Mouse (Mus musculus): ENCODE results near the gene Cnot3. TPM values are rescaled to one million over a fixed set of nuclear protein-coding genes. Genes with fewer than 3 reads are reported as not detected.
A peak's percentile ranks its signal among the peaks of the same experiment; 100 is the strongest.
"Not testable (repeated sequence)": the region's sequence is repeated elsewhere in the genome, so short reads cannot be mapped to it uniquely, and the experiment has no call there.

Gene Cnot3
- 37.4 and 38.9 TPM in 2 replicates for polyA plus RNA-seq (2015; fragmentation: Nextera tagmentation; extraction: Ambion mirVana)

GRCm38 (mm10) chr7:3644672-3645487 is at the start of gene Cnot3:
TSS of gene Cnot3 (plus strand) at chr7:3645268.
- under 1% methylated on average over 51 of the region's 58 CpGs for WGBS

GRCm38 (mm10) chr7:3597755-3598154 is 47.3 kb upstream of the Cnot3 start:
- H3K9me3 ChIP-seq (replicated peaks; ENCODE audit: control insufficient read depth, low read length, poor library complexity, severe bottlenecking); H3K4me1 ChIP-seq (ENCODE audit: control insufficient read depth, insufficient read depth, low read length); H3K4me3 ChIP-seq (ENCODE audit: low read depth, low read length); H3K9ac ChIP-seq (ENCODE audit: low read depth, low read length); H3K4me2 ChIP-seq (ENCODE audit: low read length); H3K27ac ChIP-seq (ENCODE audit: low read length); H3K36me3 ChIP-seq (ENCODE audit: control insufficient read depth, insufficient read depth, low read length); H3K27me3 ChIP-seq (ENCODE audit: control insufficient read depth, insufficient read depth, low read depth, low read length); ATAC-seq: not testable (repeated sequence)
- WGBS, result 68% methylated on average over 1 of the region's 1 CpGs

More at GRCm38 (mm10) chr7:3644672-3645487, at the start of gene Cnot3:
- ATAC-seq, result peak; percentile 98
- Histone ChIP-seq H3K4me3 (ENCODE audit: low read depth, low read length) (peak within 1 kb of the TSS; percentile 95), H3K27ac (ENCODE audit: low read length) (peak within 1 kb of the TSS; percentile 94), H3K27me3 (ENCODE audit: control insufficient read depth, insufficient read depth, low read depth, low read length) (no peaks in the 10 kb centered on the region), H3K9me3 (replicated peaks; ENCODE audit: control insufficient read depth, low read length, poor library complexity, severe bottlenecking) (no peaks in the 10 kb centered on the region), H3K4me2 (ENCODE audit: low read length) (peak within 1 kb of the TSS; percentile 76), H3K9ac (ENCODE audit: low read depth, low read length) (peak within 1 kb of the TSS; percentile 96), H3K4me1 (ENCODE audit: control insufficient read depth, insufficient read depth, low read length) (peaks cover 37% of the 10 kb centered on the region), H3K36me3 (ENCODE audit: control insufficient read depth, insufficient read depth, low read length) (peaks cover 7% of the 10 kb centered on the region)

- H3K27me3 ChIP-seq (ENCODE audit: control insufficient read depth, insufficient read depth, low read depth, low read length), result no peaks in the 10 kb centered on the region
- no peak overlapping the region for H3K9ac ChIP-seq (ENCODE audit: low read depth, low read length)
- no peaks in the 10 kb centered on the region for H3K9me3 ChIP-seq (replicated peaks; ENCODE audit: control insufficient read depth, low read length, poor library complexity, severe bottlenecking)
- H3K4me1 ChIP-seq (ENCODE audit: control insufficient read depth, insufficient read depth, low read length), result no peaks in the 10 kb centered on the region
- H3K27ac ChIP-seq (ENCODE audit: low read length), result no peak overlapping the region
- peak; percentile 76 for ATAC-seq
- WGBS, result 7% methylated on average over 4 of the region's 4 CpGs
- no peak overlapping the region for H3K4me2 ChIP-seq (ENCODE audit: low read length)
- no peak overlapping the region for H3K4me3 ChIP-seq (ENCODE audit: low read depth, low read length)
- no peaks in the 10 kb centered on the region for H3K36me3 ChIP-seq (ENCODE audit: control insufficient read depth, insufficient read depth, low read length)
These were observed 43.9 kb upstream of the Cnot3 start for GRCm38 (mm10) chr7:3601119-3601518.

GRCm38 (mm10) chr7:3606798-3607197 is 38.3 kb upstream of the Cnot3 start:
- no peaks in the 10 kb centered on the region for H3K4me1 ChIP-seq (ENCODE audit: control insufficient read depth, insufficient read depth, low read length)
- H3K4me2 ChIP-seq (ENCODE audit: low read length), result no peak overlapping the region
- H3K4me3 ChIP-seq (ENCODE audit: low read depth, low read length), result no peak overlapping the region
- H3K27me3 ChIP-seq (ENCODE audit: control insufficient read depth, insufficient read depth, low read depth, low read length), result no peaks in the 10 kb centered on the region
- H3K9ac ChIP-seq (ENCODE audit: low read depth, low read length), result no peak overlapping the region
- no peak for ATAC-seq
- no peaks in the 10 kb centered on the region for H3K9me3 ChIP-seq (replicated peaks; ENCODE audit: control insufficient read depth, low read length, poor library complexity, severe bottlenecking)
- H3K36me3 ChIP-seq (ENCODE audit: control insufficient read depth, insufficient read depth, low read length), result no peaks in the 10 kb centered on the region
- 20% methylated on average over 2 of the region's 2 CpGs for WGBS
- H3K27ac ChIP-seq (ENCODE audit: low read length), result no peak overlapping the region

- H3K4me3 ChIP-seq (ENCODE audit: low read depth, low read length), result no peak overlapping the region
- H3K4me2 ChIP-seq (ENCODE audit: low read length), result no peak overlapping the region
- H3K4me1 ChIP-seq (ENCODE audit: control insufficient read depth, insufficient read depth, low read length), result no peaks in the 10 kb centered on the region
- no peaks in the 10 kb centered on the region for H3K27me3 ChIP-seq (ENCODE audit: control insufficient read depth, insufficient read depth, low read depth, low read length)
- H3K9ac ChIP-seq (ENCODE audit: low read depth, low read length), result no peak overlapping the region
- ATAC-seq, result no peak
- H3K36me3 ChIP-seq (ENCODE audit: control insufficient read depth, insufficient read depth, low read length), result no peaks in the 10 kb centered on the region
- WGBS, result 91% methylated on average over 6 of the region's 6 CpGs
- H3K9me3 ChIP-seq (replicated peaks; ENCODE audit: control insufficient read depth, low read length, poor library complexity, severe bottlenecking), result no peaks in the 10 kb centered on the region
- H3K27ac ChIP-seq (ENCODE audit: low read length), result no peak overlapping the region
These were observed 37.7 kb upstream of the Cnot3 start for GRCm38 (mm10) chr7:3607391-3607790.

- WGBS, result 94% methylated on average over 3 of the region's 3 CpGs
These were observed 36.4 kb upstream of the Cnot3 start for GRCm38 (mm10) chr7:3608668-3609067.

GRCm38 (mm10) chr7:3609082-3609481 is 36.0 kb upstream of the Cnot3 start:
- Histone ChIP-seq H3K27ac (ENCODE audit: low read length) (no peak overlapping the region), H3K36me3 (ENCODE audit: control insufficient read depth, insufficient read depth, low read length) (no peaks in the 10 kb centered on the region), H3K9me3 (replicated peaks; ENCODE audit: control insufficient read depth, low read length, poor library complexity, severe bottlenecking) (no peaks in the 10 kb centered on the region), H3K4me3 (ENCODE audit: low read depth, low read length) (no peak overlapping the region), H3K9ac (ENCODE audit: low read depth, low read length) (no peak overlapping the region), H3K27me3 (ENCODE audit: control insufficient read depth, insufficient read depth, low read depth, low read length) (no peaks in the 10 kb centered on the region), H3K4me2 (ENCODE audit: low read length) (no peak overlapping the region), H3K4me1 (ENCODE audit: control insufficient read depth, insufficient read depth, low read length) (no peaks in the 10 kb centered on the region)
- ATAC-seq, result no peak
- 77% methylated on average over 3 of the region's 3 CpGs for WGBS

More at GRCm38 (mm10) chr7:3608668-3609067, 36.4 kb upstream of the Cnot3 start:
- Histone ChIP-seq H3K27me3 (ENCODE audit: control insufficient read depth, insufficient read depth, low read depth, low read length) (no peaks in the 10 kb centered on the region), H3K9me3 (replicated peaks; ENCODE audit: control insufficient read depth, low read length, poor library complexity, severe bottlenecking) (no peaks in the 10 kb centered on the region), H3K27ac (ENCODE audit: low read length) (no peak overlapping the region), H3K36me3 (ENCODE audit: control insufficient read depth, insufficient read depth, low read length) (no peaks in the 10 kb centered on the region), H3K9ac (ENCODE audit: low read depth, low read length) (no peak overlapping the region), H3K4me3 (ENCODE audit: low read depth, low read length) (no peak overlapping the region), H3K4me1 (ENCODE audit: control insufficient read depth, insufficient read depth, low read length) (no peaks in the 10 kb centered on the region), H3K4me2 (ENCODE audit: low read length) (no peak overlapping the region)
- ATAC-seq, result no peak

GRCm38 (mm10) chr7:3610437-3610836 is 34.6 kb upstream of the Cnot3 start:
- Histone ChIP-seq H3K36me3 (ENCODE audit: control insufficient read depth, insufficient read depth, low read length) (no peaks in the 10 kb centered on the region), H3K4me2 (ENCODE audit: low read length) (no peak overlapping the region), H3K9me3 (replicated peaks; ENCODE audit: control insufficient read depth, low read length, poor library complexity, severe bottlenecking) (no peaks in the 10 kb centered on the region), H3K27me3 (ENCODE audit: control insufficient read depth, insufficient read depth, low read depth, low read length) (no peaks in the 10 kb centered on the region), H3K9ac (ENCODE audit: low read depth, low read length) (no peak overlapping the region), H3K4me3 (ENCODE audit: low read depth, low read length) (no peak overlapping the region), H3K4me1 (ENCODE audit: control insufficient read depth, insufficient read depth, low read length) (no peaks in the 10 kb centered on the region), H3K27ac (ENCODE audit: low read length) (no peak overlapping the region)
- WGBS, result 98% methylated on average over 3 of the region's 3 CpGs
- ATAC-seq, result no peak

GRCm38 (mm10) chr7:3611006-3611405 is 34.1 kb upstream of the Cnot3 start:
- WGBS, result 89% methylated on average over 13 of the region's 13 CpGs
- Histone ChIP-seq H3K27ac (ENCODE audit: low read length) (no peak overlapping the region), H3K4me2 (ENCODE audit: low read length) (no peak overlapping the region), H3K4me1 (ENCODE audit: control insufficient read depth, insufficient read depth, low read length) (no peaks in the 10 kb centered on the region), H3K9ac (ENCODE audit: low read depth, low read length) (no peak overlapping the region), H3K36me3 (ENCODE audit: control insufficient read depth, insufficient read depth, low read length) (no peaks in the 10 kb centered on the region), H3K4me3 (ENCODE audit: low read depth, low read length) (no peak overlapping the region), H3K9me3 (replicated peaks; ENCODE audit: control insufficient read depth, low read length, poor library complexity, severe bottlenecking) (no peaks in the 10 kb centered on the region), H3K27me3 (ENCODE audit: control insufficient read depth, insufficient read depth, low read depth, low read length) (no peaks in the 10 kb centered on the region)
- ATAC-seq, result no peak
